Mouse (Mus musculus): ENCODE data around the gene Gnb2.

GRCm38 (mm10) chr5:137481897-137482296, 51.4 kb downstream of the Gnb2 start:
- no peak for TF ChIP-seq CTCF (IDR thresholded peaks at IDR 0.05; ENCODE audit: extremely low read depth, insufficient read length, insufficient replicate concordance, low read depth, low read length)
- TF ChIP-seq POLR2A (IDR thresholded peaks at IDR 0.05; ENCODE audit: low read depth, low read length), result no peak
